Mouse (Mus musculus) hindbrain, postnatal 0 days (tissue): ENCODE results near the gene Manbal. TPM values are rescaled to one million over a fixed set of nuclear protein-coding genes. Genes with fewer than 3 reads are reported as not detected.
"Not testable (repeated sequence)": the region's sequence is repeated elsewhere in the genome, so short reads cannot be mapped to it uniquely, and the experiment has no call there.

Experiments
- ATAC-seq: fragments of 200-750 bp; cut with Nextera tagmentation; 2 replicates; pipeline ENCODE4 v1.8.0; 2017; ENCODE audit warnings: mild to moderate bottlenecking, moderate TSS enrichment, moderate library complexity
- DNase-seq: peaks from one replicate; pipeline ENCODE4 v3.0.0-alpha.2; 2015; ENCODE audit warnings: low spot score
- H3K27ac ChIP-seq: fragments of 300-500 bp; sonication (generic); 2 replicates; pipeline ENCODE4 v1.5.1; 2014; ENCODE audit warnings: mild to moderate bottlenecking
- H3K27me3 ChIP-seq: fragments of 300-500 bp; sonication (generic); 2 replicates; pipeline ENCODE4 v1.6.1; 2014; ENCODE audit warnings: low read length, mixed read lengths; ENCODE audit not compliant: insufficient read depth
- H3K36me3 ChIP-seq: fragments of 300-500 bp; sonication (generic); 2 replicates; pipeline ENCODE4 v1.6.1; 2014; ENCODE audit warnings: low read length, mixed read lengths; ENCODE audit not compliant: insufficient read depth
- H3K4me1 ChIP-seq: fragments of 300-500 bp; sonication (generic); 2 replicates; pipeline ENCODE4 v1.6.1; 2014; ENCODE audit warnings: antibody characterized with exemption, low read length, mixed read lengths; ENCODE audit not compliant: insufficient read depth
- H3K4me2 ChIP-seq: fragments of 300-500 bp; sonication (generic); 2 replicates; pipeline ENCODE4 v1.6.1; 2014; ENCODE audit warnings: low read depth, mild to moderate bottlenecking, low read length, moderate library complexity, mixed read lengths
- H3K4me3 ChIP-seq: fragments of 300-500 bp; sonication (generic); 2 replicates; pipeline ENCODE4 v1.5.1; 2014; ENCODE audit warnings: low read length
- H3K9ac ChIP-seq: fragments of 300-500 bp; sonication (generic); replicated peaks from 2 replicates; pipeline ENCODE4 v1.6.1; 2014; ENCODE audit warnings: mild to moderate bottlenecking, low read length, moderate library complexity, mixed read lengths
- H3K9me3 ChIP-seq: fragments of 300-500 bp; sonication (generic); 2 replicates; pipeline ENCODE4 v1.6.1; 2016; ENCODE audit warnings: low read length, mixed read lengths
- CTCF ChIP-seq: IDR thresholded peaks from 2 replicates; pipeline ENCODE4 v1.5.1; 2016; ENCODE audit warnings: antibody characterized with exemption, control low read depth, low read depth
- WGBS: fragments of 180-500 bp; shearing (Covaris S2); extraction: QIAGEN DNeasy Blood & Tissue Kit; methylation state at CpG from one replicate; pipeline ENCODE4 v1.1.7; 2014; 5-methylcytosine and 5-hydroxymethylcytosine counted together
- polyA plus RNA-seq: library from polyadenylated mRNA; unstranded; fragments of >200 nt; fragmentation: Nextera tagmentation; extraction: Ambion mirVana; gene quantifications from 2 replicates; pipeline ENCODE4 v1.2.1, GENCODE M21; 2015
- total RNA-seq: library from RNA; depleted of rRNA; stranded (reverse); fragments of >200 nt; gene quantifications from 2 replicates; pipeline ENCODE4 v1.2.3, GENCODE M21; 2014

Gene Manbal
- total and polyA plus RNA-seq, 2 experiments from 2014 or later = 74.4 to 135 TPM

GRCm38 (mm10) chr2:157375794-157376757 lies 8.7 kb downstream of the Manbal start:
- Histone ChIP-seq H3K4me3 (no peak overlapping the region), H3K27me3 (no peaks in the 10 kb centered on the region), H3K9ac (peak overlapping the region; percentile 24; the same call in 1 of the 2 replicates), H3K4me1 (peaks cover 3% of the 10 kb centered on the region; the same call in 1 of the 2 replicates), H3K27ac (peak overlapping the region; percentile 48; the same call in 1 of the 2 replicates), H3K9me3 (no peaks in the 10 kb centered on the region), H3K36me3 (peaks cover 6% of the 10 kb centered on the region; the same call in 1 of the 2 replicates), H3K4me2 (peak overlapping the region; percentile 28)
- WGBS = 14% methylated on average over 14 of the region's 14 CpGs
- ATAC-seq = 0 out of 2 replicates have a peak, but pooled peaks have one; percentile 38
- DNase-seq = peak; percentile 21
- TF ChIP-seq CTCF = no peak

- no peak for ATAC-seq
- Histone ChIP-seq H3K9ac (no peak overlapping the region), H3K4me3 (no peak overlapping the region), H3K4me1 (peaks cover 3% of the 10 kb centered on the region; the same call in 1 of the 2 replicates), H3K9me3 (no peaks in the 10 kb centered on the region), H3K4me2 (no peak overlapping the region), H3K27ac (no peak overlapping the region), H3K27me3 (no peaks in the 10 kb centered on the region), H3K36me3 (peaks cover 6% of the 10 kb centered on the region; the same call in 1 of the 2 replicates)
- TF ChIP-seq CTCF = no peak
- DNase-seq = no peak
- WGBS = 27% methylated on average over 3 of the region's 3 CpGs
These were observed 9.6 kb downstream of the Manbal start for GRCm38 (mm10) chr2:157376995-157377394.

- TF ChIP-seq CTCF = peak; percentile 12; the same call in 1 of the 2 replicates
- Histone ChIP-seq H3K27me3 (no peaks in the 10 kb centered on the region), H3K9ac (no peak overlapping the region), H3K36me3 (peaks cover 6% of the 10 kb centered on the region), H3K27ac (peak overlapping the region; percentile 45; the same call in 1 of the 2 replicates), H3K9me3 (no peaks in the 10 kb centered on the region), H3K4me1 (no peaks in the 10 kb centered on the region), H3K4me2 (no peak overlapping the region), H3K4me3 (no peak overlapping the region)
- WGBS = 70% methylated on average over 4 of the region's 4 CpGs
- ATAC-seq (no peak), DNase-seq (no peak)
These were observed 17.4 kb downstream of the Manbal start for GRCm38 (mm10) chr2:157384836-157385235.

- H3K4me1 ChIP-seq, H3K4me2 ChIP-seq, H3K9me3 ChIP-seq, H3K9ac ChIP-seq, H3K27me3 ChIP-seq, H3K27ac ChIP-seq, H3K36me3 ChIP-seq, ATAC-seq, DNase-seq, H3K4me3 ChIP-seq: not testable (repeated sequence)
- 93% methylated on average over 14 of the region's 14 CpGs for WGBS
These were observed 21.7 kb downstream of the Manbal start for GRCm38 (mm10) chr2:157388901-157389590.

- DNase-seq = no peak
- 84% methylated on average over 7 of the region's 7 CpGs for WGBS
- no peak overlapping the region for H3K9ac ChIP-seq
- no peaks in the 10 kb centered on the region for H3K36me3 ChIP-seq
- ATAC-seq = no peak
- H3K4me1 ChIP-seq = no peaks in the 10 kb centered on the region
- H3K4me2 ChIP-seq = no peak overlapping the region
- H3K27ac ChIP-seq = no peak overlapping the region
- no peak overlapping the region for H3K4me3 ChIP-seq
- no peaks in the 10 kb centered on the region for H3K27me3 ChIP-seq
- H3K9me3 ChIP-seq = no peaks in the 10 kb centered on the region
- TF ChIP-seq CTCF = no peak
These were observed 22.2 kb downstream of the Manbal start for GRCm38 (mm10) chr2:157389591-157389921.

GRCm38 (mm10) chr2:157392331-157392730 lies 24.9 kb downstream of the Manbal start:
- no peak overlapping the region for H3K4me2 ChIP-seq
- no peaks in the 10 kb centered on the region for H3K36me3 ChIP-seq
- ATAC-seq (no peak), DNase-seq (no peak)
- H3K4me3 ChIP-seq = no peak overlapping the region
- no peak for TF ChIP-seq CTCF
- no peak overlapping the region for H3K9ac ChIP-seq
- no peaks in the 10 kb centered on the region for H3K4me1 ChIP-seq
- H3K9me3 ChIP-seq = no peaks in the 10 kb centered on the region
- H3K27me3 ChIP-seq = no peaks in the 10 kb centered on the region
- WGBS = 98% methylated on average over 2 of the region's 2 CpGs
- H3K27ac ChIP-seq = no peak overlapping the region
